Mouse (Mus musculus): ENCODE measurements around the gene Slc31a2. TPM values are rescaled to one million over a fixed set of nuclear protein-coding genes. Genes with fewer than 3 reads are reported as not detected.

Slc31a2 gene
- total and polyA plus RNA-seq, 3 experiments, result 0.08 to 0.25 TPM; not detected in 1

GRCm38 (mm10) chr4:62316456-62316855 lies 54.1 kb downstream of the Slc31a2 start:
- no peak for TF ChIP-seq ZKSCAN1 (IDR thresholded peaks at IDR 0.05; ENCODE audit: low read depth, low read length)
- no peak for TF ChIP-seq SIN3A (IDR thresholded peaks at IDR 0.05; ENCODE audit: low read length)
- TF ChIP-seq MXI1 (IDR thresholded peaks at IDR 0.05; ENCODE audit: low read depth, low read length), result no peak
- no peak for TF ChIP-seq ZMIZ1 (IDR thresholded peaks at IDR 0.05; ENCODE audit: low read depth, low read length)
- no peak for TF ChIP-seq KAT2A (conservative IDR thresholded peaks at IDR 0.05; ENCODE audit: low read depth, low read length)
- TF ChIP-seq UBTF (IDR thresholded peaks at IDR 0.05; ENCODE audit: borderline replicate concordance, insufficient read depth, low read depth, low read length), result no peak
- no peak for TF ChIP-seq HCFC1 (IDR thresholded peaks at IDR 0.05; ENCODE audit: low read depth, low read length)
- no peak for TF ChIP-seq MAZ (IDR thresholded peaks at IDR 0.05; ENCODE audit: low read depth, low read length)
- no peak for TF ChIP-seq MYB (IDR thresholded peaks at IDR 0.05; ENCODE audit: low read depth, low read length)
- no peak for TF ChIP-seq ETS1 (IDR thresholded peaks at IDR 0.05; ENCODE audit: low read depth, low read length)
- TF ChIP-seq USF2 (IDR thresholded peaks at IDR 0.05; ENCODE audit: borderline replicate concordance in 1 of 2, insufficient read depth in 1 of 2, low read depth in 1 of 2, low read length in 2 of 2), result no peak
- Histone ChIP-seq H3K4me1 (ENCODE audit: control insufficient read depth in 1 of 2, insufficient read depth in 2 of 2, low read length in 2 of 2) (no peaks in the 10 kb centered on the region), H3K36me3 (ENCODE audit: control insufficient read depth in 1 of 2, insufficient read depth in 2 of 2, low read length in 2 of 2) (peaks cover 7 to 8% of the 10 kb centered on the region in 2 experiments), H3K4me3 (ENCODE audit: control insufficient read depth in 1 of 2, insufficient read depth in 1 of 2, low read depth in 2 of 2, low read length in 2 of 2) (no peak overlapping the region), H3K27ac (ENCODE audit: control insufficient read depth, low read depth, low read length) (no peak overlapping the region), H3K9me3 (replicated peaks; ENCODE audit: insufficient read depth, low read length) (no peaks in the 10 kb centered on the region), H3K79me2 (ENCODE audit: control insufficient read depth, insufficient read depth, low read length, poor library complexity) (no peaks in the 10 kb centered on the region), H3K9ac (ENCODE audit: control insufficient read depth, low read depth, low read length, poor library complexity, severe bottlenecking) (no peak overlapping the region), H3K27me3 (ENCODE audit: control insufficient read depth in 1 of 2, insufficient read depth in 2 of 2, low read length in 2 of 2) (no peaks in the 10 kb centered on the region)
- peak; percentile 23 for DNase-seq (ENCODE audit: low read depth, low spot score)

GRCm38 (mm10) chr4:62318294-62318693 lies 55.9 kb downstream of the Slc31a2 start:
- no peak overlapping the region for H3K4me3 ChIP-seq (ENCODE audit: control insufficient read depth in 1 of 2, insufficient read depth in 1 of 2, low read depth in 2 of 2, low read length in 2 of 2)
- H3K27ac ChIP-seq (ENCODE audit: control insufficient read depth, low read depth, low read length), result no peak overlapping the region
- H3K9me3 ChIP-seq (replicated peaks; ENCODE audit: insufficient read depth, low read length), result no peaks in the 10 kb centered on the region
- H3K79me2 ChIP-seq (ENCODE audit: control insufficient read depth, insufficient read depth, low read length, poor library complexity), result no peaks in the 10 kb centered on the region
- H3K36me3 ChIP-seq (ENCODE audit: control insufficient read depth in 1 of 2, insufficient read depth in 2 of 2, low read length in 2 of 2), result peaks cover 6 to 7% of the 10 kb centered on the region in 2 experiments
- no peaks in the 10 kb centered on the region for H3K27me3 ChIP-seq (ENCODE audit: control insufficient read depth in 1 of 2, insufficient read depth in 2 of 2, low read length in 2 of 2)
- H3K9ac ChIP-seq (ENCODE audit: control insufficient read depth, low read depth, low read length, poor library complexity, severe bottlenecking), result no peak overlapping the region
- peak; percentile 41 for DNase-seq (ENCODE audit: low read depth, low spot score)
- TF ChIP-seq CHD2 (IDR thresholded peaks at IDR 0.05; ENCODE audit: low read length) (no peak), ETS1 (IDR thresholded peaks at IDR 0.05; ENCODE audit: low read depth, low read length) (0 out of 2 replicates have a peak, but pooled peaks have one; percentile 43), GABPA (IDR thresholded peaks at IDR 0.05; ENCODE audit: low read depth, low read length) (no peak)
- H3K4me1 ChIP-seq (ENCODE audit: control insufficient read depth in 1 of 2, insufficient read depth in 2 of 2, low read length in 2 of 2), result no peaks in the 10 kb centered on the region

DNA sequence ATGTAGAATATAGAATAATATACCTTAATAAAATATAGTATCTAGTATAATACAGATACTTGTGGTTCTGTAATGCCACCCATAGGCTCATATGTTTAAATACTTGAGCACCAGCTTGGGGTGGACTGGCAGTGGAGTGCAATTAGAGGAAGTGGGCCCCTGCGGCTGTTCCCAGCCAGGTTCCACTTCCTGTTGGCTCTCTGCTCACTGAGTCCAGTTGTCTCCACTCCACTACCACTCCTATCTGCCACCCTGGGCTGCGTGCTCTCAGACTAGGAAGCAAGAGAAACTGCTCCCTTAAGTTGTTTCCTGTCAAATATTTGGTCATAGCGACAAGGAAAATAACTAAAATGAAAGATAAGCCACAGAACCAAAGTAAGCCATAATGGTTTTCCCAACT lies 60.3 kb downstream of the Slc31a2 start:
- Histone ChIP-seq H3K9ac (ENCODE audit: control insufficient read depth, low read depth, low read length, poor library complexity, severe bottlenecking) (no peak overlapping the region), H3K36me3 (ENCODE audit: control insufficient read depth in 1 of 2, insufficient read depth in 2 of 2, low read length in 2 of 2) (peaks cover 5 to 11% of the 10 kb centered on the region in 2 experiments), H3K27me3 (ENCODE audit: control insufficient read depth in 1 of 2, insufficient read depth in 2 of 2, low read length in 2 of 2) (no peaks in the 10 kb centered on the region), H3K79me2 (ENCODE audit: control insufficient read depth, insufficient read depth, low read length, poor library complexity) (no peaks in the 10 kb centered on the region), H3K27ac (ENCODE audit: control insufficient read depth, low read depth, low read length) (no peak overlapping the region), H3K4me1 (ENCODE audit: control insufficient read depth in 1 of 2, insufficient read depth in 2 of 2, low read length in 2 of 2) (no peaks in the 10 kb centered on the region), H3K9me3 (replicated peaks; ENCODE audit: insufficient read depth, low read length) (no peaks in the 10 kb centered on the region), H3K4me3 (ENCODE audit: control insufficient read depth in 1 of 2, insufficient read depth in 1 of 2, low read depth in 2 of 2, low read length in 2 of 2) (no peak overlapping the region)
- peak; percentile 34 for DNase-seq (ENCODE audit: low read depth, low spot score)
- TF ChIP-seq MYC (IDR thresholded peaks at IDR 0.05; ENCODE audit: low read depth, low read length), result no peak
- no peak for TF ChIP-seq GATA1 (IDR thresholded peaks at IDR 0.05; ENCODE audit: low read depth, low read length)
- TF ChIP-seq TBP (IDR thresholded peaks at IDR 0.05; ENCODE audit: low read depth, low read length), result no peak
- no peak for TF ChIP-seq RCOR1 (IDR thresholded peaks at IDR 0.05; ENCODE audit: low read depth, low read length)
- no peak for TF ChIP-seq RAD21 (IDR thresholded peaks at IDR 0.05; ENCODE audit: low read depth, low read length)
- TF ChIP-seq ZKSCAN1 (IDR thresholded peaks at IDR 0.05; ENCODE audit: low read depth, low read length), result no peak
- TF ChIP-seq TAL1 (IDR thresholded peaks at IDR 0.05; ENCODE audit: low read length), result no peak
- no peak for TF ChIP-seq SIN3A (IDR thresholded peaks at IDR 0.05; ENCODE audit: low read length)
- TF ChIP-seq NRF1 (IDR thresholded peaks at IDR 0.05; ENCODE audit: insufficient read depth, low read depth, low read length, poor library complexity, severe bottlenecking), result no peak
- TF ChIP-seq MAZ (IDR thresholded peaks at IDR 0.05; ENCODE audit: low read depth, low read length), result no peak
- no peak for TF ChIP-seq ZNF384 (IDR thresholded peaks at IDR 0.05; ENCODE audit: low read depth, low read length)
- no peak for TF ChIP-seq ETS1 (IDR thresholded peaks at IDR 0.05; ENCODE audit: low read depth, low read length)
- TF ChIP-seq USF2 (IDR thresholded peaks at IDR 0.05; ENCODE audit: borderline replicate concordance in 1 of 2, insufficient read depth in 1 of 2, low read depth in 1 of 2, low read length in 2 of 2), result no peak
- no peak for TF ChIP-seq CHD1 (IDR thresholded peaks at IDR 0.05; ENCODE audit: low read depth, low read length)
- no peak for TF ChIP-seq HCFC1 (IDR thresholded peaks at IDR 0.05; ENCODE audit: low read depth, low read length)
- TF ChIP-seq MAX (IDR thresholded peaks at IDR 0.05; ENCODE audit: low read length), result no peak
